Mouse (Mus musculus) CH12.LX (cell line): Measurements from ENCODE around the gene 9530077C05Rik. TPM values are rescaled to one million over a fixed set of nuclear protein-coding genes. Genes with fewer than 3 reads are reported as not detected.

Experiments
- DNase-seq: peaks from one replicate; pipeline ENCODE4 v3.0.0-alpha.2; 2013; ENCODE audit errors: extremely low read depth
- H3K27ac ChIP-seq: 2 replicates; pipeline ENCODE4 v1.5.1; 2012; ENCODE audit warnings: low read depth, mild to moderate bottlenecking, control low read depth, moderate library complexity; ENCODE audit not compliant: insufficient read depth
- H3K27me3 ChIP-seq: replicated peaks from 2 replicates; pipeline ENCODE3; 2012; ENCODE audit warnings: inconsistent platforms
- H3K36me3 ChIP-seq, 2 experiments: replicated peaks in 1 of 2; 2 replicates each; pipeline versions ENCODE3 to v1.6.1; 2012; ENCODE audit warnings: inconsistent platforms in 1 of 2, low read length in 1 of 2, mild to moderate bottlenecking in 1 of 2, mixed read lengths in 1 of 2, moderate library complexity in 1 of 2; ENCODE audit not compliant: control insufficient read depth in 1 of 2, insufficient read depth in 1 of 2
- H3K4me1 ChIP-seq, 2 experiments: 2 replicates each; pipeline ENCODE4 v1.6.1; 2012; ENCODE audit warnings: inconsistent platforms in 1 of 2, moderate library complexity in 1 of 2; ENCODE audit not compliant: insufficient read depth in 2 of 2, control insufficient read depth in 1 of 2
- H3K4me2 ChIP-seq: 2 replicates; pipeline ENCODE4 v1.6.1; 2012; ENCODE audit warnings: low read depth, mild to moderate bottlenecking, control low read depth; ENCODE audit not compliant: poor library complexity, insufficient read depth, severe bottlenecking
- H3K4me3 ChIP-seq, 3 experiments: fragments of 150-350 bp in 1 of 3; sonication (generic) in 1 of 3; replicated peaks in 1 of 3; 2 replicates each; pipeline versions ENCODE3 to v1.5.1; 2011 to 2012; ENCODE audit warnings: low read depth in 2 of 3, low read length in 2 of 3, mild to moderate bottlenecking in 2 of 3, moderate library complexity in 2 of 3, control low read depth in 1 of 3, improper control_type of control experiment in 1 of 3, inconsistent platforms in 1 of 3, mixed read lengths in 1 of 3; ENCODE audit not compliant: poor library complexity in 1 of 3
- H3K79me2 ChIP-seq: replicated peaks from 2 replicates; pipeline ENCODE4 v1.6.1; 2012; ENCODE audit warnings: mild to moderate bottlenecking, moderate library complexity; ENCODE audit not compliant: control insufficient read depth, poor library complexity, insufficient read depth, severe bottlenecking; ENCODE audit errors: extremely low read depth
- H3K9ac ChIP-seq: 2 replicates; pipeline ENCODE4 v1.6.1; 2012; ENCODE audit warnings: low read depth, mild to moderate bottlenecking, control low read depth, moderate library complexity; ENCODE audit not compliant: insufficient read depth
- H3K9me3 ChIP-seq: replicated peaks from 2 replicates; pipeline ENCODE3; 2012; ENCODE audit warnings: low read length, inconsistent platforms, mixed read lengths
- BHLHE40 ChIP-seq: IDR thresholded peaks from 2 replicates; pipeline ENCODE4 v1.6.1; 2011; ENCODE audit warnings: mild to moderate bottlenecking, low read depth, low read length, improper control_type of control experiment
- CTCF ChIP-seq, 2 experiments: IDR thresholded peaks in 1 of 2; conservative IDR thresholded peaks in 1 of 2; 2 replicates each; pipeline ENCODE4 v1.5.1; 2011 to 2012; ENCODE audit warnings: low read depth in 2 of 2, low read length in 2 of 2, improper control_type of control experiment in 1 of 2, inconsistent platforms in 1 of 2, mild to moderate bottlenecking in 1 of 2, moderate library complexity in 1 of 2
- E2F4 ChIP-seq: IDR thresholded peaks from 2 replicates; pipeline ENCODE4 v1.6.1; 2011; ENCODE audit warnings: low read depth, low read length, improper control_type of control experiment; ENCODE audit not compliant: insufficient replicate concordance
- EP300 ChIP-seq: IDR thresholded peaks from 2 replicates; pipeline ENCODE4 v1.6.1; 2011; ENCODE audit warnings: low read length, improper control_type of control experiment
- ETS1 ChIP-seq: conservative IDR thresholded peaks from 2 replicates; pipeline ENCODE4 v1.6.1; 2012; ENCODE audit warnings: low read depth, mild to moderate bottlenecking, inconsistent platforms, low read length, improper control_type of control experiment, moderate library complexity
- GABPA ChIP-seq: IDR thresholded peaks from 2 replicates; pipeline ENCODE4 v1.6.1; 2012; ENCODE audit warnings: low read depth, low read length, improper control_type of control experiment, inconsistent platforms; ENCODE audit not compliant: insufficient replicate concordance
- IRF4 ChIP-seq: IDR thresholded peaks from 2 replicates; pipeline ENCODE4 v1.6.1; 2014; ENCODE audit warnings: low read depth, mild to moderate bottlenecking, inconsistent platforms, low read length, improper control_type of control experiment
- JUN ChIP-seq: IDR thresholded peaks from 2 replicates; pipeline ENCODE4 v1.6.1; 2011; ENCODE audit warnings: low read depth, mild to moderate bottlenecking, low read length, improper control_type of control experiment, moderate library complexity; ENCODE audit not compliant: insufficient read depth
- KAT2A ChIP-seq: IDR thresholded peaks from 2 replicates; pipeline ENCODE4 v1.6.1; 2012; ENCODE audit warnings: low read length, improper control_type of control experiment, inconsistent platforms; ENCODE audit not compliant: insufficient replicate concordance
- MAX ChIP-seq: IDR thresholded peaks from 2 replicates; pipeline ENCODE4 v1.6.1; 2011; ENCODE audit warnings: low read length, improper control_type of control experiment
- MEF2A ChIP-seq: IDR thresholded peaks from 2 replicates; pipeline ENCODE4 v1.6.1; 2014; ENCODE audit warnings: low read depth, mild to moderate bottlenecking, inconsistent platforms, low read length, improper control_type of control experiment, borderline replicate concordance
- MYC ChIP-seq: IDR thresholded peaks from 2 replicates; pipeline ENCODE4 v1.6.1; 2011; ENCODE audit warnings: low read depth, mild to moderate bottlenecking, improper control_type of control experiment, low read length
- NELFE ChIP-seq: IDR thresholded peaks from 2 replicates; pipeline ENCODE4 v1.6.1; 2011; ENCODE audit warnings: low read depth, low read length, improper control_type of control experiment
- NRF1 ChIP-seq: IDR thresholded peaks from 2 replicates; pipeline ENCODE4 v1.6.1; 2014; ENCODE audit warnings: low read depth, mild to moderate bottlenecking, inconsistent platforms, low read length, improper control_type of control experiment, moderate library complexity
- PAX5 ChIP-seq: IDR thresholded peaks from 2 replicates; pipeline ENCODE4 v1.6.1; 2012; ENCODE audit warnings: low read length, inconsistent platforms, mixed read lengths
- POLR2A ChIP-seq: IDR thresholded peaks from 2 replicates; pipeline ENCODE4 v1.6.1; 2011; ENCODE audit warnings: low read depth, mild to moderate bottlenecking, improper control_type of control experiment, low read length
- RAD21 ChIP-seq: IDR thresholded peaks from 2 replicates; pipeline ENCODE4 v1.6.1; 2011; ENCODE audit warnings: low read depth, mild to moderate bottlenecking, low read length, improper control_type of control experiment, moderate library complexity
- RCOR1 ChIP-seq: conservative IDR thresholded peaks from 2 replicates; pipeline ENCODE4 v1.6.1; 2012; ENCODE audit warnings: low read depth, mild to moderate bottlenecking, inconsistent platforms, low read length, improper control_type of control experiment
- TBP ChIP-seq: conservative IDR thresholded peaks from 2 replicates; pipeline ENCODE4 v1.6.1; 2011; ENCODE audit warnings: low read depth, low read length, improper control_type of control experiment
- UBTF ChIP-seq: IDR thresholded peaks from 2 replicates; pipeline ENCODE4 v1.6.1; 2012; ENCODE audit warnings: low read depth, mild to moderate bottlenecking, inconsistent platforms, low read length, improper control_type of control experiment, moderate library complexity
- USF1 ChIP-seq: IDR thresholded peaks from 2 replicates; pipeline ENCODE4 v1.6.1; 2014; ENCODE audit warnings: low read depth, mild to moderate bottlenecking, inconsistent platforms, low read length, improper control_type of control experiment
- ZKSCAN1 ChIP-seq: IDR thresholded peaks from 2 replicates; pipeline ENCODE4 v1.6.1; 2012; ENCODE audit warnings: low read depth, inconsistent platforms, low read length, improper control_type of control experiment, borderline replicate concordance
- ZMIZ1 ChIP-seq: IDR thresholded peaks from 2 replicates; pipeline ENCODE4 v1.6.1; 2012; ENCODE audit warnings: low read depth, mild to moderate bottlenecking, inconsistent platforms, low read length, improper control_type of control experiment
- ZNF384 ChIP-seq: IDR thresholded peaks from 2 replicates; pipeline ENCODE4 v1.6.1; 2012; ENCODE audit warnings: low read depth, low read length, improper control_type of control experiment, inconsistent platforms
- dilution Hi-C: fragments of 300-500 bp; cut with MboI; formaldehyde crosslinking; loops from 2 replicates; pipeline ENCODE4 v1.14.3; 2020; ENCODE audit warnings: low sequenced_read_pairs; ENCODE audit not compliant: extremely low pct_unique_long_range_greater_than_20kb, extremely low pct_ligation_motif_present
- in situ Hi-C: fragments of 300-500 bp; cut with MboI; formaldehyde crosslinking; loops from 3 replicates; pipeline ENCODE4 v1.14.3; 2019; ENCODE audit warnings: low sequenced_read_pairs, low pct_ligation_motif_present, low pct_unique_long_range_greater_than_20kb, mixed read lengths
- polyA plus RNA-seq: library from polyadenylated mRNA; unstranded; fragments of >175 nt; gene quantifications from 2 replicates; pipeline ENCODE4 v1.2.1, GENCODE M21; 2012; ENCODE audit warnings: low read depth; ENCODE audit not compliant: insufficient read length
- total RNA-seq, 2 experiments: library from RNA; depleted of rRNA; stranded (reverse); fragments of 300-350 nt in 1 of 2; fragments of >200 nt in 1 of 2; gene quantifications; 2 replicates each; pipeline ENCODE4 v1.2.3; 2012 to 2014

9530077C05Rik gene
- total and polyA plus RNA-seq, 3 experiments, result 0.71 to 1.4 (median 0.93) TPM

- Histone ChIP-seq H3K36me3 (peaks cover 10 to 22% of the 10 kb centered on the region in 2 experiments), H3K9me3 (no peaks in the 10 kb centered on the region), H3K4me2 (peak overlapping the region; percentile 55; the same call in 1 of the 2 replicates), H3K9ac (peak overlapping the region; percentile 73; the same call in 1 of the 2 replicates), H3K27me3 (no peaks in the 10 kb centered on the region), H3K79me2 (peaks cover 7% of the 10 kb centered on the region), H3K4me3 (peak overlapping the region in 2 of 3 experiments; percentile 65 to 84), H3K27ac (no peak overlapping the region), H3K4me1 (0 out of 4 replicates have a peak, but pooled peaks cover 0 to 7% of the 10 kb centered on the region in 2 experiments)
- dilution Hi-C loops (no loop called here), in situ Hi-C loops (no loop called here)
- no peak for DNase-seq
- TF ChIP-seq ZMIZ1 (no peak), IRF4 (no peak), ZNF384 (no peak), ZKSCAN1 (no peak), RCOR1 (no peak), EP300 (no peak), ETS1 (no peak), CTCF (conservative IDR thresholded peaks at IDR 0.05 in 1 of 2, IDR thresholded peaks at IDR 0.05 in 1 of 2; ENCODE audit: low read depth in 2 of 2, low read length in 2 of 2) (no peak), KAT2A (no peak), USF1 (no peak), NRF1 (no peak), RAD21 (no peak), TBP (no peak), BHLHE40 (no peak), GABPA (no peak), E2F4 (no peak), MEF2A (no peak)
Observed at GRCm38 (mm10) chr9:22468899-22469259, 57.6 kb downstream of the 9530077C05Rik start.

DNA sequence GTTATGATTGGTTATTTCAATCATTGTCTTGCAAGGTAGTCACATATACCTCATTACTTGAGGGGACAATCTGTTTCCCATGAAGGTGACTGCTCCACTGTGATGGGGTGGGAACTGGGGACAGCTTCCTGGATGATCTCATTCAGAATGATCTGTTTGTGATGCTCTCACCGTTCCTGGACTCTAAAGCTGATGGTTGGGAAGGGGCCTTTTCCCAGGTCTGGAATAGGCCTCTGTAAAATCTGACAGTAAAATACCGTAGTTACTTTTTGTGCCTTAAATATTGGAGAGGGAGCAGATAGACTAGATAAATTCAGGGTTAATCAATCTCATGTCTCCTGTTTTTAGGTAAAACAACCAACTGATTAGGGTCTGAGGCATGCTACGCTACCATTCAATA lies 58.3 kb downstream of the 9530077C05Rik start, which contains the start of gene Rp9:
Gene Rp9, minus strand, starts transcription at position 101 of the 400 bp plus-strand sequence.
- DNase-seq, result no peak
- TF ChIP-seq ZNF384, result no peak
- no peak for TF ChIP-seq IRF4
- TF ChIP-seq ZMIZ1, result no peak
- TF ChIP-seq KAT2A, result no peak
- no peak for TF ChIP-seq PAX5
- no peak for TF ChIP-seq NELFE
- TF ChIP-seq UBTF, result no peak
- no peak for TF ChIP-seq JUN
- TF ChIP-seq MYC, result no peak
- TF ChIP-seq RCOR1, result no peak
- no peak for TF ChIP-seq MAX
- no peak for TF ChIP-seq POLR2A
- TF ChIP-seq EP300, result no peak
- no peak for TF ChIP-seq CTCF (conservative IDR thresholded peaks at IDR 0.05 in 1 of 2, IDR thresholded peaks at IDR 0.05 in 1 of 2; ENCODE audit: low read depth in 2 of 2, low read length in 2 of 2)
- dilution Hi-C loops (no loop called here), in situ Hi-C loops (no loop called here)
- H3K9ac ChIP-seq, result peak within 1 kb of the TSS; percentile 73
- no peaks in the 10 kb centered on the region for H3K9me3 ChIP-seq
- H3K36me3 ChIP-seq, result peaks cover 7 to 15% of the 10 kb centered on the region in 2 experiments
- H3K4me1 ChIP-seq, result 0 out of 4 replicates have a peak, but pooled peaks cover 0 to 7% of the 10 kb centered on the region in 2 experiments
- H3K4me2 ChIP-seq, result peak within 1 kb of the TSS; percentile 95
- H3K27me3 ChIP-seq, result no peaks in the 10 kb centered on the region
- no peak within 1 kb of the TSS for H3K27ac ChIP-seq
- H3K4me3 ChIP-seq, result peak within 1 kb of the TSS; percentile 22 to 84 (median 65)
- H3K79me2 ChIP-seq, result peaks cover 7% of the 10 kb centered on the region
